Mouse (Mus musculus): ENCODE data around the gene Rab3gap2.

DNA sequence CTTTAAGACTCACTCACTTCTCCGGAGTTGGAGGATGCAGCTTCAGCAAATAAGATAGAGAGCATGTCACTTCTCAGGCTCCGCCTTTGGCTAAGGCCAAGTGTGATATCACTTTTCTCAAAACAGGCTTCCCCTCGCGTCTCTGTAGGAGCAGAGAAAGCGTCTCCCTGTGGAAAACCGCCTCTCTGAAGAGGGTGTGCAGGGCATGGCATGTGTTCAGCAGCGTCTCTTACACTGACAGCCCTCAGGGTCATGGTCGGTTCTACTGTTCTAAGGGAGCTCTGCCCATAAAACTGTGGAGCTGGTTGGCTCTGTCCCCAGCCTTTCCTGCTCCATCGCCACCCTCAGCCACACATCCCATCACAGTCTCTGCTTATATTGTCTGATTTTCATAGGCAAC, 75.4 kb downstream of the Rab3gap2 start:
- TF ChIP-seq POLR2A (IDR thresholded peaks at IDR 0.05; ENCODE audit: low read depth, low read length) (no peak), CTCF (IDR thresholded peaks at IDR 0.05; ENCODE audit: extremely low read depth, insufficient read length, insufficient replicate concordance, low read depth, low read length) (no peak)
